Mouse (Mus musculus) erythroblast, embryonic 14.5 days (primary cell): ENCODE data around the gene Nrxn3.

Source experiments
- GATA1 ChIP-seq: IDR thresholded peaks from 2 replicates; pipeline ENCODE4 v1.6.1; 2012; ENCODE audit warnings: low read length, inconsistent platforms, mixed read lengths
- TAL1 ChIP-seq: IDR thresholded peaks from 3 replicates; pipeline ENCODE4 v1.6.1; 2012; ENCODE audit warnings: low read length, inconsistent platforms, mixed read lengths

DNA sequence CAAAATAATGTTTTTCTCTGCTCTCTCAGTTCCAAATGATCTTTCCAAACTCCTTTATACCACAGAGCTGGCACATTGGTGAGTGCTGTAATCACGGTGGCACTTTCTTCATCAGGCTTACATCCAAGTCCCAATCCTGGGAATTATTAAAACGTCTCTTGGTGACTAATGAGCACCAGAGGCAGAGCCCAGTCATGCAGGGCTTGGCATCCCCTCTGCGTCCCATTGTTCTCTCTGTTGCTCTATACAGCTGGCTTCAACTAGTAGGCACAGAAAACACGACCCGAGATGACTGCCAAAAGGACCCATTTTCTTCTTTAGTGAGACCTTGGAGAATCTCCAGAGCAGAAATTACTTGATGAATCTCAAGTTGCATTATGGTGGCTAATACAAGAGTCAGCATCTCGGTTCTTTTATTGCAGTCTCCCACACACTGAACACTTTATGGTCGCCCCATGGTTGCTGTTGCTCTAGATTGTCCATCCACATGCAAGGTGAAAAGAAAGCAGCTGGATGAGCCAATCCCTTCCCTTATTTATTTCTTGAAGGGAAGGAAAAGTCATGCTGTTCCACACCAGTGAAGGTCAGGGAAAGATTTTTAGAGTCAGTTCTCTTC is 1552.1 kb downstream of the Nrxn3 start:
- TF ChIP-seq TAL1 (no peak), GATA1 (no peak)
